Comparison of ENCODE assay signal across 8 mouse cellular contexts in genomic region chr3:98280204-98280932, GRCm38 (mm10). TPM values are rescaled to one million over a fixed set of nuclear protein-coding genes. Genes with fewer than 3 reads are reported as not detected.
DNase-seq lines count a peak whose midpoint lies in the region; ATAC-seq and TF ChIP-seq lines count a peak whose summit lies in the region.

TSS of gene Hmgcs2 (plus strand) at chr3:98280435.

- peak; percentile 49; the same call in 1 of the 2 replicates for ATAC-seq in neural tube, embryonic 12.5 days (ENCODE audit: low FRiP score, low read depth)
- ATAC-seq in hindbrain, embryonic 14.5 days (ENCODE audit: low FRiP score), result no peak; the same call in 1 of the 2 replicates
- peak; percentile 65 for ATAC-seq in liver, embryonic 11.5 days (replicated peaks; ENCODE audit: low FRiP score)
- ATAC-seq in neural tube, embryonic 13.5 days (ENCODE audit: low read depth), result peak; percentile 70; the same call in 1 of the 2 replicates

- no peak for TF ChIP-seq CTCF in gastrocnemius, adult 2 months (IDR thresholded peaks at IDR 0.05)

- H3K27ac ChIP-seq in neural tube, embryonic 12.5 days, result no peak within 1 kb of the TSS
- peak within 1 kb of the TSS; percentile 9 for H3K27ac ChIP-seq in gastrocnemius, adult 2 months
- H3K27ac ChIP-seq in hindbrain, embryonic 14.5 days, result no peak within 1 kb of the TSS
- no peak within 1 kb of the TSS for H3K27ac ChIP-seq in liver, embryonic 11.5 days (ENCODE audit: low read depth, low read length)
- H3K27ac ChIP-seq in neural tube, embryonic 13.5 days (replicated peaks), result 0 out of 2 replicates have a peak within 1 kb of the TSS, but pooled peaks have one; percentile 9

- no peak within 1 kb of the TSS for H3K4me2 ChIP-seq in neural tube, embryonic 12.5 days (replicated peaks)
- peak within 1 kb of the TSS; percentile 10 for H3K4me2 ChIP-seq in hindbrain, embryonic 14.5 days (replicated peaks)
- peak within 1 kb of the TSS; percentile 47 for H3K4me2 ChIP-seq in liver, embryonic 11.5 days
- H3K4me2 ChIP-seq in neural tube, embryonic 13.5 days, result peak within 1 kb of the TSS; percentile 30

- 72% methylated on average over 14 of the region's 14 CpGs for WGBS in neural tube, embryonic 12.5 days
- WGBS in hindbrain, embryonic 14.5 days, result 65% methylated on average over 14 of the region's 14 CpGs
- WGBS in liver, embryonic 11.5 days, result 52% methylated on average over 14 of the region's 14 CpGs
- 69% methylated on average over 14 of the region's 14 CpGs for WGBS in neural tube, embryonic 13.5 days

- DNase-seq in neural tube, embryonic 10.5 days (ENCODE audit: extremely low spot score, low spot score), result no peak
- peak; percentile 31 for DNase-seq in gastrocnemius, adult 2 months
- DNase-seq in hindbrain, embryonic 14.5 days (ENCODE audit: low spot score), result no peak
- peak; percentile 40 for DNase-seq in liver, embryonic 11.5 days (ENCODE audit: low spot score)
- peak; percentile 65 for DNase-seq in thymus, postnatal 4 days
- no peak for DNase-seq in cerebellum, adult 11-12 months

- no peaks in the 10 kb centered on the region for H3K36me3 ChIP-seq in neural tube, embryonic 12.5 days
- H3K36me3 ChIP-seq in hindbrain, embryonic 14.5 days (replicated peaks; ENCODE audit: control insufficient read depth, insufficient read depth), result no peaks in the 10 kb centered on the region
- H3K36me3 ChIP-seq in liver, embryonic 11.5 days (ENCODE audit: control insufficient read depth, insufficient read depth, low read length), result no peaks in the 10 kb centered on the region
- H3K36me3 ChIP-seq in neural tube, embryonic 13.5 days, result no peaks in the 10 kb centered on the region

- H3K4me3 ChIP-seq in neural tube, embryonic 12.5 days, result no peak within 1 kb of the TSS
- peak within 1 kb of the TSS; percentile 51 for H3K4me3 ChIP-seq in gastrocnemius, adult 2 months
- peak within 1 kb of the TSS; percentile 18 for H3K4me3 ChIP-seq in hindbrain, embryonic 14.5 days (replicated peaks; ENCODE audit: low read length)
- H3K4me3 ChIP-seq in liver, embryonic 11.5 days (ENCODE audit: low read depth, low read length), result peak within 1 kb of the TSS; percentile 7; the same call in 1 of the 2 replicates
- peak within 1 kb of the TSS; percentile 9; the same call in 1 of the 2 replicates for H3K4me3 ChIP-seq in neural tube, embryonic 13.5 days

- no peak within 1 kb of the TSS for H3K9ac ChIP-seq in neural tube, embryonic 12.5 days
- H3K9ac ChIP-seq in hindbrain, embryonic 14.5 days, result no peak within 1 kb of the TSS
- H3K9ac ChIP-seq in liver, embryonic 11.5 days (ENCODE audit: low read depth, low read length), result no peak within 1 kb of the TSS
- H3K9ac ChIP-seq in neural tube, embryonic 13.5 days, result no peak within 1 kb of the TSS

- intact Hi-C loops in gastrocnemius, adult 2 months (cut with DNase I), result no loop called here

- no peaks in the 10 kb centered on the region for H3K27me3 ChIP-seq in neural tube, embryonic 12.5 days (replicated peaks)
- no peaks in the 10 kb centered on the region for H3K27me3 ChIP-seq in hindbrain, embryonic 14.5 days (ENCODE audit: control insufficient read depth, insufficient read depth, low read length)
- no peaks in the 10 kb centered on the region for H3K27me3 ChIP-seq in liver, embryonic 11.5 days (replicated peaks; ENCODE audit: control insufficient read depth, insufficient read depth, low read length)
- no peaks in the 10 kb centered on the region for H3K27me3 ChIP-seq in neural tube, embryonic 13.5 days

- H3K4me1 ChIP-seq in neural tube, embryonic 12.5 days, result no peaks in the 10 kb centered on the region
- H3K4me1 ChIP-seq in hindbrain, embryonic 14.5 days (replicated peaks; ENCODE audit: control insufficient read depth, insufficient read depth, low read length), result no peaks in the 10 kb centered on the region
- peaks cover 12% of the 10 kb centered on the region for H3K4me1 ChIP-seq in liver, embryonic 11.5 days (replicated peaks; ENCODE audit: control insufficient read depth, insufficient read depth, low read length)
- H3K4me1 ChIP-seq in neural tube, embryonic 13.5 days (replicated peaks), result no peaks in the 10 kb centered on the region

- no peaks in the 10 kb centered on the region for H3K9me3 ChIP-seq in neural tube, embryonic 12.5 days
- no peaks in the 10 kb centered on the region for H3K9me3 ChIP-seq in hindbrain, embryonic 14.5 days (ENCODE audit: control insufficient read depth, low read length)
- no peaks in the 10 kb centered on the region for H3K9me3 ChIP-seq in liver, embryonic 11.5 days (ENCODE audit: control insufficient read depth, low read length)
- no peaks in the 10 kb centered on the region for H3K9me3 ChIP-seq in neural tube, embryonic 13.5 days

RNA-seq across cellular contexts. Expression of gene Hmgcs2, which starts in this region (rescaled TPM):
- polyA plus RNA-seq in neural tube, embryonic 12.5 days (2016; fragmentation: Nextera tagmentation; extraction: Ambion mirVana), result 2.3 and 3.2 TPM in 2 replicates
- total RNA-seq in gastrocnemius, adult 2 months (2021), result under 1 TPM; 0.56 to 0.71 TPM
- polyA plus RNA-seq in hindbrain, embryonic 14.5 days (2014; fragmentation: Nextera tagmentation; extraction: Ambion mirVana), result 24.6 and 26.8 TPM in 2 replicates
- 29.9 and 32.9 TPM in 2 replicates for polyA plus RNA-seq in liver, embryonic 11.5 days (2014; fragmentation: Nextera tagmentation; extraction: Ambion mirVana)
- 9.9 and 16.3 TPM in 2 replicates for polyA plus RNA-seq in neural tube, embryonic 13.5 days (2015; fragmentation: Nextera tagmentation; extraction: Ambion mirVana)

Comparison
In these comparisons a context has a peak if more than half of its experiments do, and no peak if none do; other contexts are left out.
1. Peak in DNase-seq, H3K4me3 ChIP-seq and H3K27ac ChIP-seq in gastrocnemius, adult 2 months; RNA of the gene not detected or under 1 TPM.
2. DNase-seq: peak in liver, embryonic 11.5 days (single experiment) and thymus, postnatal 4 days (single experiment); none in neural tube, embryonic 10.5 days (single experiment), hindbrain, embryonic 14.5 days (single experiment) and cerebellum, adult 11-12 months (single experiment).